Mouse (Mus musculus): ENCODE data around the gene Gabbr1.

The Gabbr1 gene

GRCm38 (mm10) chr17:37044651-37045244 lies 1.0 kb upstream of the Gabbr1 start:
- no peak for DNase-seq (ENCODE audit: low spot score)

GRCm38 (mm10) chr17:37046312-37047112 lies 746 bp downstream of the Gabbr1 start:
- peak; percentile 61 for DNase-seq (ENCODE audit: low spot score)

- DNase-seq (ENCODE audit: low spot score): no peak
Measured at GRCm38 (mm10) chr17:37047332-37047976, 1.7 kb downstream of the Gabbr1 start.

- no peak for DNase-seq (ENCODE audit: low spot score)
Measured at GRCm38 (mm10) chr17:37047981-37048380, 2.2 kb downstream of the Gabbr1 start.

GRCm38 (mm10) chr17:37048383-37048782 lies 2.6 kb downstream of the Gabbr1 start:
- DNase-seq (ENCODE audit: low spot score): no peak

- peak; percentile 80 for DNase-seq (ENCODE audit: low spot score)
Measured at GRCm38 (mm10) chr17:37049570-37050310, 4.0 kb downstream of the Gabbr1 start.

GRCm38 (mm10) chr17:37050399-37050798 lies 4.6 kb downstream of the Gabbr1 start:
- peak; percentile 90 for DNase-seq (ENCODE audit: low spot score)

GRCm38 (mm10) chr17:37050876-37051275 lies 5.1 kb downstream of the Gabbr1 start:
- no peak for DNase-seq (ENCODE audit: low spot score)

GRCm38 (mm10) chr17:37051745-37052144 lies 6.0 kb downstream of the Gabbr1 start:
- DNase-seq (ENCODE audit: low spot score): no peak

- DNase-seq (ENCODE audit: low spot score): no peak
Measured at GRCm38 (mm10) chr17:37056957-37057356, 11.2 kb downstream of the Gabbr1 start.

GRCm38 (mm10) chr17:37061435-37061834 lies 15.7 kb downstream of the Gabbr1 start:
- DNase-seq (ENCODE audit: low spot score): no peak

- DNase-seq (ENCODE audit: low spot score): peak; percentile 64
Measured at GRCm38 (mm10) chr17:37062101-37062641, 16.4 kb downstream of the Gabbr1 start.

GRCm38 (mm10) chr17:37063063-37063462 lies 17.3 kb downstream of the Gabbr1 start:
- no peak for DNase-seq (ENCODE audit: low spot score)

GRCm38 (mm10) chr17:37063686-37064495 lies 18.1 kb downstream of the Gabbr1 start:
- DNase-seq (ENCODE audit: low spot score): no peak

- no peak for DNase-seq (ENCODE audit: low spot score)
Measured at GRCm38 (mm10) chr17:37065993-37066392, 20.2 kb downstream of the Gabbr1 start.

GRCm38 (mm10) chr17:37067861-37068260 lies 22.1 kb downstream of the Gabbr1 start:
- no peak for DNase-seq (ENCODE audit: low spot score)

GRCm38 (mm10) chr17:37070121-37070520 lies 24.4 kb downstream of the Gabbr1 start:
- DNase-seq (ENCODE audit: low spot score): no peak

GRCm38 (mm10) chr17:37072080-37072729 lies 26.4 kb downstream of the Gabbr1 start:
- DNase-seq (ENCODE audit: low spot score): no peak

GRCm38 (mm10) chr17:37072730-37073276 lies 27.0 kb downstream of the Gabbr1 start:
- DNase-seq (ENCODE audit: low spot score): peak; percentile 5

GRCm38 (mm10) chr17:37075181-37075580 lies 29.4 kb downstream of the Gabbr1 start:
- DNase-seq (ENCODE audit: low spot score): no peak
